Mouse (Mus musculus): Measurements from ENCODE around the gene Slc16a10.
"Not testable (repeated sequence)": the region's sequence is repeated elsewhere in the genome, so short reads cannot be mapped to it uniquely, and the experiment has no call there.

The Slc16a10 gene

GRCm38 (mm10) chr10:40020401-40020800, 121.7 kb downstream of the Slc16a10 start:
- no peak for DNase-seq

GRCm38 (mm10) chr10:40019492-40019891, 122.6 kb downstream of the Slc16a10 start:
- no peak for DNase-seq

- no peak for DNase-seq
Measured at GRCm38 (mm10) chr10:40018261-40018860, 123.7 kb downstream of the Slc16a10 start.

- no peak for DNase-seq
Measured at GRCm38 (mm10) chr10:40009591-40009990, 132.5 kb downstream of the Slc16a10 start.

- DNase-seq = not testable (repeated sequence)
Measured at GRCm38 (mm10) chr10:40008847-40009246, 133.2 kb downstream of the Slc16a10 start.

- no peak for DNase-seq
Measured at GRCm38 (mm10) chr10:40007953-40008352, 134.1 kb downstream of the Slc16a10 start.

GRCm38 (mm10) chr10:40006963-40007362, 135.1 kb downstream of the Slc16a10 start:
- DNase-seq = no peak

GRCm38 (mm10) chr10:40000746-40001145, 141.3 kb downstream of the Slc16a10 start:
- DNase-seq = no peak

GRCm38 (mm10) chr10:39991155-39991554, 150.9 kb downstream of the Slc16a10 start:
- no peak for DNase-seq

- DNase-seq = no peak
Measured at GRCm38 (mm10) chr10:39986466-39986865, 155.6 kb downstream of the Slc16a10 start, which contains the start of gene Mfsd4b5. TSS of gene Mfsd4b5 (minus strand) at chr10:39986646.

Measured in cerebellum, adult 11 months (tissue).